Mouse (Mus musculus) liver, adult 2 months (tissue): ENCODE measurements around the gene Rab26.

ENCODE experiments used
- CTCF ChIP-seq: fragments of 200-500 bp; IDR thresholded peaks from 2 replicates; pipeline ENCODE4 v1.5.1; 2011; ENCODE audit warnings: low read depth, low read length, control low read depth
- POLR2A ChIP-seq: fragments of 200-500 bp; IDR thresholded peaks from 2 replicates; pipeline ENCODE4 v1.6.1; 2011; ENCODE audit warnings: low read length, control low read depth; ENCODE audit not compliant: insufficient read depth; ENCODE audit errors: extremely low read depth

DNA sequence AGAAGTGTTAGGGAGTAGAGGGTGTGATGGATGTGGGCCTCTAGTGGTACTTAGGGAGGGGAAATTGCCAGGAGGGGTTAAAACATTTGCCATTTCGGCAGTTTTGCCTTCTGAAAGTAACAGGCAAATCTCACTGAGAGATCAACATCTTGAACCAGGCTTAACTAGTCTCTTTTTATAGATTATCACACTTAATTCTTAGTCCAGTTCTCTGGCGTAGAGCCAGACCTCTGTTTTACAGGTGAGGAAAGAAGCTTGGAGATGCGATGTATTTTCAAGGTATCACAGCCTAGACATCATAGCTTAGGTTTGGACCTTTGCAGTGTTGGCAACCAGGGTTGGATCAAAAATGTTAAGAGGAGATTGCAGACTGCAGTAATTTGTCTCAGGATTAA, 17.0 kb upstream of the Rab26 start:
- TF ChIP-seq POLR2A (no peak), CTCF (no peak)
